Mouse (Mus musculus) midbrain, embryonic 11.5 days (tissue): Measurements from ENCODE around the gene Zfp653. TPM values are rescaled to one million over a fixed set of nuclear protein-coding genes. Genes with fewer than 3 reads are reported as not detected.

Experiments
- ATAC-seq: fragments of 200-750 bp; cut with Nextera tagmentation; 2 replicates; pipeline ENCODE4 v1.8.0; 2017; ENCODE audit warnings: moderate TSS enrichment, moderate library complexity; ENCODE audit not compliant: low FRiP score
- DNase-seq: peaks from one replicate; pipeline ENCODE4 v3.0.0; 2015; ENCODE audit warnings: low spot score; ENCODE audit errors: missing footprints
- H3K27ac ChIP-seq: fragments of 300-500 bp; sonication (generic); 2 replicates; pipeline ENCODE4 v1.5.1; 2014; ENCODE audit warnings: low read depth, low read length
- H3K27me3 ChIP-seq: fragments of 300-500 bp; sonication (generic); 2 replicates; pipeline ENCODE4 v1.6.1; 2014; ENCODE audit warnings: mild to moderate bottlenecking, low read length, moderate library complexity, mixed read lengths; ENCODE audit not compliant: control insufficient read depth, insufficient read depth
- H3K36me3 ChIP-seq: fragments of 300-500 bp; sonication (generic); 2 replicates; pipeline ENCODE4 v1.6.1; 2014; ENCODE audit warnings: mild to moderate bottlenecking, low read length, moderate library complexity, mixed read lengths; ENCODE audit not compliant: control insufficient read depth, insufficient read depth
- H3K4me1 ChIP-seq: fragments of 300-500 bp; sonication (generic); 2 replicates; pipeline ENCODE4 v1.6.1; 2014; ENCODE audit warnings: low read length; ENCODE audit not compliant: control insufficient read depth, insufficient read depth
- H3K4me2 ChIP-seq: fragments of 300-500 bp; sonication (generic); 2 replicates; pipeline ENCODE4 v1.6.1; 2014; ENCODE audit warnings: mild to moderate bottlenecking, moderate library complexity
- H3K4me3 ChIP-seq: fragments of 300-500 bp; sonication (generic); 2 replicates; pipeline ENCODE4 v1.5.1; 2014; ENCODE audit warnings: low read depth, low read length
- H3K9ac ChIP-seq: fragments of 300-500 bp; sonication (generic); 2 replicates; pipeline ENCODE4 v1.6.1; 2014; ENCODE audit warnings: low read length
- H3K9me3 ChIP-seq: fragments of 300-500 bp; sonication (generic); 2 replicates; pipeline ENCODE4 v1.6.1; 2016; ENCODE audit warnings: low read length; ENCODE audit not compliant: control insufficient read depth
- WGBS: fragments of 180-500 bp; shearing (Covaris S2); extraction: QIAGEN DNeasy Blood & Tissue Kit; methylation state at CpG from one replicate; pipeline ENCODE4 v1.1.7; 2014; 5-methylcytosine and 5-hydroxymethylcytosine counted together
- polyA plus RNA-seq: library from polyadenylated mRNA; unstranded; fragments of >200 nt; fragmentation: Nextera tagmentation; extraction: Ambion mirVana; gene quantifications from 2 replicates; pipeline ENCODE4 v1.2.1, GENCODE M21; 2014

Zfp653 gene
- polyA plus RNA-seq, 1 experiment from 2014 or later: 7.6 TPM

DNA sequence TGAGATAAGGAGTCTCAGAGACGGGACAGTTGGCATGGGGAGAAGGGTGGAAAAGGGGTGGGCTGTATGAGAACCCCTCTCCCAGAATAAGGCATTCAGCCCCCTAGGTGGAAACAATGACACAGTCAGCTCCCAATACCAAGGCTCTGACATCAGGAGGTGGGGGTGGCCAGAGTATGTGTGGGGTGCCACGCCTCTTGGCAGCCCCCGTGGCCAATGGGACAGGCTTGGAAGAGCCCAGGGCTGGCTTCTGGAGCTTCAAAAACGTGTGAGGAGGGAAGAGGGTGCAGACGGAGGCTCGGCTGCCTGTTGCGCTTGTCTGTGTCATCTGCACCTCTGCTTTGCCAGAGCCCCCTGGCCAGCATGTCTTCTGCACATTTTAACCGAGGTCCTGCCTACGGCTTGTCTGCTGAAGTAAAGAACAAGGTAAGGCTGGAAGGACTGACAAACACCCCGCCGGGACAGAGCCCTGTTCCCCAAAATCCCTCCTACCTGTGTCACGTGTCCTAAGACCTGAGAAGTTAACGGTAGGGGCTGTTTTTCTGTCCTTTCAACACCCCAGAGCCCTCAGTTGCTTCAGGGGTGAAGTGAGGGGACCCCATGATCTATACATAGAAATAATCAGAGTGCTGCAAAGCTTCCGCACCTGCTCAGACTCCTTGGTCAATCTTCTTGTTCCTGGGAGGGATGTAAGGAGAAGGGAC lies 28.0 kb upstream of the Zfp653 start, which contains the start of gene Cnn1:
Cnn1 (plus strand) TSS at position 224 of the 704 bp plus-strand sequence.
- peak; percentile 57 for DNase-seq

DNA sequence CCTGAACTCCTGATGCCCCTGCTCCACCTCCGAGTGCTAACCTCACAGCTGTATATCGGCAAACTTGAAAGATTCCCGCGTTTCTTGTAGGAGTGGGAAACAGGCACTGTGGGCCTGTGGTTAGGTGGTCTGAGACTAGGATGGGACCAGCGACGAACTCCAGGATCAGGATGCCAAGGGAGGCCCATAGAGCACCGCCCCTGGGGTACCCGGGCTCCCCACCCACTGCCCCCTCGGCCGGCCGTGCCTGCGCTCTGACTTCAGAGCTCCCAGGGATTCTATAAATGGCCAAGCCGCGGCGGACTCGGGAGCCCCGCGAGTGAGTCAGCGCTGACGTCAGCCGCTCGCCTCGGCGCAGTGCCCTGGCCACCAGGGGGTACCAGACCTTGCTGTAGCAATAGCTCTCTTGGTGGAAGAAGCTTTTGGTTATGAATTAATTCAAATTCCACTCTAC lies 24.7 kb upstream of the Zfp653 start:
- Histone ChIP-seq H3K27me3 (peaks cover 20% of the 10 kb centered on the region), H3K4me3 (peak overlapping the region; percentile 32), H3K36me3 (no peaks in the 10 kb centered on the region), H3K27ac (no peak overlapping the region), H3K9me3 (no peaks in the 10 kb centered on the region), H3K9ac (peak overlapping the region; percentile 69), H3K4me1 (no peaks in the 10 kb centered on the region), H3K4me2 (peak overlapping the region; percentile 65)
- WGBS: 3% methylated on average over 24 of the region's 24 CpGs
- DNase-seq (peak; percentile 96), ATAC-seq (peak; percentile 88)

More for the DNA sequence above, 28.0 kb upstream of the Zfp653 start, which contains the start of gene Cnn1:
- ATAC-seq: no peak
- Histone ChIP-seq H3K9me3 (no peaks in the 10 kb centered on the region), H3K9ac (no peak within 1 kb of the TSS), H3K36me3 (no peaks in the 10 kb centered on the region), H3K4me3 (no peak within 1 kb of the TSS), H3K4me2 (no peak within 1 kb of the TSS), H3K4me1 (no peaks in the 10 kb centered on the region), H3K27me3 (peaks cover 21% of the 10 kb centered on the region), H3K27ac (no peak within 1 kb of the TSS)
- 11% methylated on average over 14 of the region's 14 CpGs for WGBS

DNA sequence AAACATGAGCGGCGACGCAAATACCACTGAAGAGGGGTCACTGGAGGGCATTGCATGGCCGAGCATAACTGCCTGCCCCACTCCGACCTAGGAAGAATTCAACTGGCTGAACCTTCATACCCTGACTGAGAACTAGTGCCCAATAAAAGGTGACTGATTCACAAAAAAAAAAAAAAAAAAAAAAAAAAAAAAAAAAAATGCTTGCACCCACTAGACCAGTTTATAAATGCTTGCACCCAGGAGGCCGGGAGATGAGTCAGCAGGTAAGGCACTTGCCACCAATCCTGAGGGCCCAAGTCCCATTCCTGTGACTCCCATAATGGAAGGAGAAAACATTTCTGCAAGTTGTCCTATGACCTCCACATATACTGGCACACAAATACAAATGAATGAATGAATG lies 21.6 kb upstream of the Zfp653 start:
- Histone ChIP-seq H3K27me3 (no peaks in the 10 kb centered on the region), H3K9ac (no peak overlapping the region), H3K36me3 (no peaks in the 10 kb centered on the region), H3K4me2 (no peak overlapping the region), H3K27ac (no peak overlapping the region), H3K4me1 (no peaks in the 10 kb centered on the region), H3K4me3 (no peak overlapping the region), H3K9me3 (no peaks in the 10 kb centered on the region)
- 82% methylated on average over 6 of the region's 6 CpGs for WGBS
- ATAC-seq: no peak
- DNase-seq: no peak

DNA sequence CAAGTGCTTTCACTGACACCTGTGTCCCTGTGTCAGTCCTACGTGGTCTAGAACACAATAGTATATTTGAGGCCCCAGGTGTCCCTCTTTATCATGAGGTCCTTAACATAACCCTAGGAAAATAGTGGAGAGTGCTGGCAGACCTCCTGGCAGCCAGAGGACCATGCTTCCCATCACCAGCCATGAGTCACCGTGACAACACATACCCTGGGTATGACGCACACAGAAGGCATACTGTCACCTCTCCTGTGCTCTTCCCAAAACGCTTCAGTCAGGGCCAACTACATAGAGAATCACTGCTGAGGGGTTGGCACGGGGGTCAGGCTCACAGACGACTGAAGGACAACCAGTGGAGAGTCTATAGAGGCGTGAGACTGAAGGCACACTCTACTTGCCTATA lies 18.8 kb upstream of the Zfp653 start:
- Histone ChIP-seq H3K9me3 (no peaks in the 10 kb centered on the region), H3K4me2 (no peak overlapping the region), H3K4me3 (no peak overlapping the region), H3K9ac (no peak overlapping the region), H3K27me3 (no peaks in the 10 kb centered on the region), H3K36me3 (no peaks in the 10 kb centered on the region), H3K4me1 (peaks cover 4% of the 10 kb centered on the region), H3K27ac (no peak overlapping the region)
- 94% methylated on average over 7 of the region's 7 CpGs for WGBS
- ATAC-seq (no peak), DNase-seq (peak; percentile 56)

DNA sequence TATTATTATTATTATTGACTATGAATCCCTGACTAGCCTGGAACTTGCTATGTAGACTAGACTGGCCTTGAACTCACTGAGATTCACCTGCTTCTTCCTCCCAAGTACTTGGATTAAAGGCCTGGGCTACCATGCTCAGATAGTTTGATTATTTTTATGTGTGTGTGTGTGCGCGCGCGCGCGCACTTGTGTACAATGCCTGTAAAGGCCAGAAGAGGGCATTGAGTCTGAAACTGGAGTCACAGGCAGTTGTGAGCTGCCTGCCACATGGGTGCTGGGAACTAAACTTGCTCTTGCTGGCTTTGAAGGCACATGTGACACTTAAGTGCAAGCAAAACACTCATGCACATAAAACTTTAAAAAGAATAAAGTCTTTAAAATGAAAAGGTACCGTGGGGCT lies 18.1 kb upstream of the Zfp653 start:
- DNase-seq (peak; percentile 21), ATAC-seq (no peak)
- peaks cover 8% of the 10 kb centered on the region for H3K4me1 ChIP-seq
- no peak overlapping the region for H3K27ac ChIP-seq
- 97% methylated on average over 7 of the region's 7 CpGs for WGBS
- no peak overlapping the region for H3K4me2 ChIP-seq
- no peaks in the 10 kb centered on the region for H3K36me3 ChIP-seq
- no peak overlapping the region for H3K4me3 ChIP-seq
- H3K9me3 ChIP-seq: no peaks in the 10 kb centered on the region
- H3K27me3 ChIP-seq: no peaks in the 10 kb centered on the region
- no peak overlapping the region for H3K9ac ChIP-seq

DNA sequence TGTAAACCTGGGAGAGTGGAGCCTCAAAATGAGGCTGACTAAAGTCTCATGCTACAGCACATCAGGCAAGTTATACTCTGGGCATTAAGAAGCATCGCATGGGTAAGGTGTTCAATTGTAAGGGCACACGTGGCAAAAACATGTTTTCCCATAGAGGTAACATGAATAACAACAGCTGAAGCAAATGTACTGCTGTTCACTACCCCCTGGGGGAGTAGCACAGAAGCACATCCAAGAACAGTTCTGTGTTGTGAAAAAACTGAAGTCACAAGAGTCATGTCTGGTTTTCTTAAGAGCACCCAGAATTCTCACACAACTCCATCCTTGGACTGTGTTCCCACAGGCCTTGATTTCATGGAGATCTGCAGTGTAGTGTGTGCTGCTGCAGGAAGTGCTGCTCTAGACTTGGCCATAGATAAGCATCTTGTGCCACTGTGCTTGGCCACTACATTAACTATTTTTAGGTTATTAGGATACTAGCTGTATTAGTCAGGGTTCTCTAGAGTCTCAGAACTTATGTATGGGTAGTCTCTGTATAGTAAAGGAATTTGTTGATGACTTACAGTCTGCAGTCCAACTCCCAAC lies 15.9 kb upstream of the Zfp653 start:
- Histone ChIP-seq H3K36me3 (no peaks in the 10 kb centered on the region), H3K27me3 (no peaks in the 10 kb centered on the region), H3K4me2 (no peak overlapping the region), H3K9ac (no peak overlapping the region), H3K4me1 (peaks cover 8% of the 10 kb centered on the region), H3K9me3 (no peaks in the 10 kb centered on the region), H3K27ac (no peak overlapping the region), H3K4me3 (no peak overlapping the region)
- 84% methylated on average over 2 of the region's 2 CpGs for WGBS
- no peak for ATAC-seq
- DNase-seq: no peak

DNA sequence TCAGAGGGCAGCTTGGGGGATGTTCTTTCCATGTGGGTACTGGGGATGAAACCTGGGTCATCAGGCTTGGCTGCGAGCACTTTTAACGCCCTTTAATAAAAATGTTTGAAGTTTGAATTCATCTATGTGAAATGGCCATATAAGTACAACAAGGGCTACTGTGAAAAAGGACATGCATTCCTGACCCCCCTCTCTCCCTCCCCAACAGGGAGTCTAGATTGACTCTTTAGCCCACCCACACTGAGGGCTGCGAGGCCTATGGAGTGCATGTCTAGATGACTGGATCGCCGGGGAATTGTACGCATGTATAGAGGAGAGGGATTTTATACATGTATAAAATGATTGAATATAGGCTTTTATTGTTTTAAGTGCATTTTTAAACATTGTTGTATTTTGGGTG lies 14.8 kb upstream of the Zfp653 start:
- peak overlapping the region; percentile 81 for H3K4me2 ChIP-seq
- no peak for ATAC-seq
- no peaks in the 10 kb centered on the region for H3K36me3 ChIP-seq
- peak overlapping the region; percentile 75 for H3K9ac ChIP-seq
- no peaks in the 10 kb centered on the region for H3K9me3 ChIP-seq
- DNase-seq: no peak
- H3K4me1 ChIP-seq: peaks cover 8% of the 10 kb centered on the region
- WGBS: 77% methylated on average over 6 of the region's 6 CpGs
- no peaks in the 10 kb centered on the region for H3K27me3 ChIP-seq
- no peak overlapping the region for H3K27ac ChIP-seq
- H3K4me3 ChIP-seq: peak overlapping the region; percentile 74

DNA sequence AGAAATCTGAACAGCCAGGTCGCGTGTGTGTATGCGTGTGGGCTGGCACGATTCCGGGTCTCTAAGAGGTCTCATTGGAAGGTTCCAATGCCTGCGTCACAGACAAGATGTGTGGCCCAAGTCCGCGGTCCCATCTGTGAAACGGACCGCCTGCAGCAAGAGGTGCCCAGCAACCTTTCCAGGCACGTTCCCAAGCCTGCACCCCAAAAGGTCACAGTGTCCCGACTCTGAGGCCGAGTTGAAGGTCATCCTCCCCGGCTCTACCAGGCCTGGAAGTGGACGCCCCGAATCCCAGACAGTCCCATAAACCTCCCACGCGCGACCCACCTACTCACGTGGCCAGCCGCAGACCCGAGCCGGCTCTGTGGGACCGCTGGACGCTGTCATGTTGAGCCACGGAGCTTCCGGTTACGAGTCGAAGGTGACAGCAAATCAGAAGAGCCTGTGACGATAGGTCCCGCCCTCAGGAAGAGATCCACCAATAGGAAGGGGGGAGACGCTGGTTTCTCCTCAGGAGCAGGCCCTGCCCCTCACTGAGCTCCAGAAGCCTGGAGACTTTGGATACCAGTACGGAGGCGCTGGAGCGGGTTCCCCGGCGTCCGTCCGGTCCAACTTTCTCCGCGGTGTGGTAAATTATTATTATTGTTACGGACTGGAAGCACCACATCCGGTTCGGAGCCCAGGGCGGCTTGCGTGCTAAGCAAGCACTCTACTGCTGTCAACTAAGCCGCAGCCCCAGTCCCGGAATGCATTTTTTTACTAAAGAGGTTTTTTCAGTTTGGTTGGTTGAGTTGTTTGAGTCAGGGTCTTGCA lies 14.1 kb upstream of the Zfp653 start, which contains the start of gene Ecsit:
Ecsit (minus strand) TSS at position 417 of the 813 bp plus-strand sequence.
- peak within 1 kb of the TSS; percentile 81 for H3K4me2 ChIP-seq
- no peaks in the 10 kb centered on the region for H3K9me3 ChIP-seq
- ATAC-seq (peak; percentile 100), DNase-seq (peak; percentile 98)
- under 1% methylated on average over 48 of the region's 48 CpGs for WGBS
- peaks cover 8% of the 10 kb centered on the region for H3K4me1 ChIP-seq
- H3K9ac ChIP-seq: peak within 1 kb of the TSS; percentile 75
- peak within 1 kb of the TSS; percentile 35; the same call in 1 of the 2 replicates for H3K27ac ChIP-seq
- no peaks in the 10 kb centered on the region for H3K27me3 ChIP-seq
- H3K4me3 ChIP-seq: peak within 1 kb of the TSS; percentile 74
- H3K36me3 ChIP-seq: no peaks in the 10 kb centered on the region

DNA sequence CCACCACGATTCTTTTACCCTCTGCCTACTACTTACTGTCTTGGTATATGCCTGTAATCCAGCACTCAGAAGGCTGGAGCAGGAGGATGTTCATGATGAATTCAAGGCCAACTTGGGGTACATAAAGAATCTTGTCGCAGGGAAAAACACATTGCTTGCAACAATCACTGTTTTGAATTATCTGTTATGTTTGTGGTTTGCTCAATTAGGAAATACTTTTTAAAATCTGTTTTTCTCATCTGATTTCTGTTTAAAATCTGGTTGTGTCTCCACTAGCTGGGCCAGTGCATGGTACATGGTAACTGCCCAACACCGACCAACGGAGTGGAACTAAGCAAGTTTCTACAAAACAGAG lies 13.5 kb upstream of the Zfp653 start:
- Histone ChIP-seq H3K4me1 (peaks cover 8% of the 10 kb centered on the region), H3K9ac (peak overlapping the region; percentile 75), H3K4me2 (peak overlapping the region; percentile 81), H3K4me3 (peak overlapping the region; percentile 74), H3K27me3 (no peaks in the 10 kb centered on the region), H3K9me3 (no peaks in the 10 kb centered on the region), H3K27ac (no peak overlapping the region), H3K36me3 (no peaks in the 10 kb centered on the region)
- ATAC-seq (no peak), DNase-seq (no peak)
- WGBS: 37% methylated on average over 4 of the region's 4 CpGs
